Mouse (Mus musculus) stomach, postnatal 0 days (tissue): Measurements from ENCODE around the gene Agpat4. TPM values are rescaled to one million over a fixed set of nuclear protein-coding genes. Genes with fewer than 3 reads are reported as not detected.
A peak's percentile ranks its signal among the peaks of the same experiment; 100 is the strongest.

Experiments
- ATAC-seq: fragments of 200-750 bp; cut with Nextera tagmentation; 2 replicates; pipeline ENCODE4 v1.8.0; 2017; ENCODE audit not compliant: low FRiP score, low TSS enrichment
- DNase-seq: peaks from one replicate; pipeline ENCODE4 v3.0.0-alpha.2; 2016; ENCODE audit warnings: low spot score
- H3K27ac ChIP-seq: fragments of 300-500 bp; sonication (generic); replicated peaks from 2 replicates; pipeline ENCODE4 v1.5.1; 2014; ENCODE audit warnings: mild to moderate bottlenecking, control low read depth
- H3K27me3 ChIP-seq: fragments of 300-500 bp; sonication (generic); 2 replicates; pipeline ENCODE4 v1.6.1; 2014; ENCODE audit warnings: low read length; ENCODE audit not compliant: control insufficient read depth, insufficient read depth
- H3K36me3 ChIP-seq: fragments of 300-500 bp; sonication (generic); 2 replicates; pipeline ENCODE4 v1.6.1; 2014; ENCODE audit warnings: low read length, mixed read lengths; ENCODE audit not compliant: control insufficient read depth, insufficient read depth
- H3K4me1 ChIP-seq: fragments of 300-500 bp; sonication (generic); replicated peaks from 2 replicates; pipeline ENCODE4 v1.6.1; 2014; ENCODE audit warnings: antibody characterized with exemption; ENCODE audit not compliant: control insufficient read depth, insufficient read depth
- H3K4me2 ChIP-seq: fragments of 300-500 bp; sonication (generic); replicated peaks from 2 replicates; pipeline ENCODE4 v1.6.1; 2014; ENCODE audit warnings: low read depth, mild to moderate bottlenecking, control low read depth, moderate library complexity
- H3K4me3 ChIP-seq: fragments of 300-500 bp; sonication (generic); 2 replicates; pipeline ENCODE4 v1.5.1; 2014; ENCODE audit warnings: low read depth, low read length, control low read depth
- H3K9ac ChIP-seq: fragments of 300-500 bp; sonication (generic); 2 replicates; pipeline ENCODE4 v1.6.1; 2014; ENCODE audit warnings: mild to moderate bottlenecking, low read length, control low read depth, mixed read lengths
- H3K9me3 ChIP-seq: fragments of 300-500 bp; sonication (generic); 2 replicates; pipeline ENCODE4 v1.6.1; 2016; ENCODE audit warnings: low read length; ENCODE audit not compliant: control insufficient read depth
- CTCF ChIP-seq: IDR thresholded peaks from 2 replicates; pipeline ENCODE4 v1.5.1; 2016; ENCODE audit warnings: antibody characterized with exemption, low read depth, mild to moderate bottlenecking, moderate library complexity
- EP300 ChIP-seq: optimal IDR thresholded peaks from 2 replicates; pipeline ENCODE3; 2016; ENCODE audit warnings: antibody characterized with exemption
- WGBS: fragments of 180-500 bp; shearing (Covaris S2); extraction: QIAGEN DNeasy Blood & Tissue Kit; methylation state at CpG from one replicate; pipeline ENCODE4 v1.1.7; 2014; 5-methylcytosine and 5-hydroxymethylcytosine counted together
- polyA plus RNA-seq: library from polyadenylated mRNA; unstranded; fragments of >200 nt; fragmentation: Nextera tagmentation; extraction: Ambion mirVana; gene quantifications from 2 replicates; pipeline ENCODE4 v1.2.1, GENCODE M21; 2015

Gene Agpat4
- polyA plus RNA-seq, 1 experiment from 2014 or later = 18.7 TPM

GRCm38 (mm10) chr17:12104245-12104644, 14.3 kb upstream of the Agpat4 start:
- no peaks in the 10 kb centered on the region for H3K36me3 ChIP-seq
- no peak overlapping the region for H3K9ac ChIP-seq
- H3K27ac ChIP-seq = no peak overlapping the region
- WGBS = 65% methylated on average over 7 of the region's 7 CpGs
- no peaks in the 10 kb centered on the region for H3K27me3 ChIP-seq
- no peaks in the 10 kb centered on the region for H3K4me1 ChIP-seq
- H3K4me3 ChIP-seq = no peak overlapping the region
- no peak overlapping the region for H3K4me2 ChIP-seq
- no peaks in the 10 kb centered on the region for H3K9me3 ChIP-seq
- ATAC-seq = no peak
- TF ChIP-seq EP300 = no peak
- TF ChIP-seq CTCF = no peak
- DNase-seq = no peak

- H3K4me2 ChIP-seq = no peak overlapping the region
- no peaks in the 10 kb centered on the region for H3K4me1 ChIP-seq
- DNase-seq (no peak), ATAC-seq (no peak)
- no peak overlapping the region for H3K27ac ChIP-seq
- TF ChIP-seq EP300 (no peak), CTCF (no peak)
- H3K36me3 ChIP-seq = no peaks in the 10 kb centered on the region
- no peaks in the 10 kb centered on the region for H3K27me3 ChIP-seq
- H3K9ac ChIP-seq = no peak overlapping the region
- 83% methylated on average over 6 of the region's 6 CpGs for WGBS
- H3K4me3 ChIP-seq = no peak overlapping the region
- H3K9me3 ChIP-seq = no peaks in the 10 kb centered on the region
Observed at GRCm38 (mm10) chr17:12104690-12105089, 13.8 kb upstream of the Agpat4 start.

DNA sequence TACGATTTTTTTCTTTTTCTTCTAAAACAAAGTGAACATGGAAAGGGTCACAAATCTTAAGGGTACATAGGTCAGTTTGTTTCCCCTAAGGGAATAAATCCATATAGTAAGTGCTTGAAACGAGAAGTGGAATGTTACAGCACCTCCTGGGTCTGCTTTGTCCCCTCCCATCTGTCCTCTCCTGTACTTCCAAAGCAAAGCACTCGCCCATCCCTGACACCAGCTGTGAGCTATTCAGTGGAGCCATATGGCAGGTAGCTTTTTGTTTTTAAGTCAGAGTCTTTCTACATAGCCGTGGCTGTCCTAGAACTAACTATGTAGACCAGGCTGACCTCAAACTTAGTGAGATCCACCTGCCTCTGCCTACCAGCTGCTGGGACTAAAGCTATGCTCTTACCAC, 12.2 kb upstream of the Agpat4 start:
- no peak overlapping the region for H3K27ac ChIP-seq
- H3K4me2 ChIP-seq = no peak overlapping the region
- no peak overlapping the region for H3K9ac ChIP-seq
- DNase-seq = no peak
- ATAC-seq = no peak
- no peaks in the 10 kb centered on the region for H3K27me3 ChIP-seq
- TF ChIP-seq CTCF (no peak), EP300 (no peak)
- no peak overlapping the region for H3K4me3 ChIP-seq
- 54% methylated on average over 4 of the region's 4 CpGs for WGBS
- H3K9me3 ChIP-seq = no peaks in the 10 kb centered on the region
- H3K36me3 ChIP-seq = no peaks in the 10 kb centered on the region
- H3K4me1 ChIP-seq = no peaks in the 10 kb centered on the region

DNA sequence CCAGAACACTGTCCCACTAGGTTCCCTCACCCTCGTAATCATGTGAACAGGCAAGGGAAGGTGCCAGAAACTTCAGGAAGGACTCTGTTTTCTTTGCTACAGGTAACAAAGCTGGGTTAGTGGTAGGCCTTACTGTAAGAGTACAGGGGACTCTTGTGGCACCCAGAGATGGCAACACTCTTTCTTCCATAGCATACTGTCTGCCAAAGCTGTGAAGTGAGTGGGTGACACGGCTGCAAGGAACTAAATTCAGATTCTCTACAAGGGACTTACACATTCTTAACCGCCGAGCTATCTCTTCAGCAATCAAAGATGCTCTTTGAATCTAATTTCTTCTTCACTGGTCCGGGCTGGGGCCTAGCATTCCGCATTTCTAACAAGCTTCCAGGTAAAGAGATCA, 4.9 kb upstream of the Agpat4 start:
- Histone ChIP-seq H3K9ac (no peak overlapping the region), H3K27me3 (no peaks in the 10 kb centered on the region), H3K9me3 (no peaks in the 10 kb centered on the region), H3K27ac (no peak overlapping the region), H3K4me2 (no peak overlapping the region), H3K4me1 (no peaks in the 10 kb centered on the region), H3K36me3 (no peaks in the 10 kb centered on the region), H3K4me3 (no peak overlapping the region)
- no peak for DNase-seq
- TF ChIP-seq EP300 (no peak), CTCF (no peak)
- no peak for ATAC-seq
- 92% methylated on average over 6 of the region's 6 CpGs for WGBS

GRCm38 (mm10) chr17:12115086-12115485, 3.4 kb upstream of the Agpat4 start:
- H3K9ac ChIP-seq = no peak overlapping the region
- no peak overlapping the region for H3K27ac ChIP-seq
- 80% methylated on average over 2 of the region's 2 CpGs for WGBS
- ATAC-seq = no peak
- no peaks in the 10 kb centered on the region for H3K27me3 ChIP-seq
- TF ChIP-seq CTCF (no peak), EP300 (no peak)
- H3K4me3 ChIP-seq = no peak overlapping the region
- H3K4me1 ChIP-seq = no peaks in the 10 kb centered on the region
- H3K9me3 ChIP-seq = no peaks in the 10 kb centered on the region
- no peaks in the 10 kb centered on the region for H3K36me3 ChIP-seq
- no peak overlapping the region for H3K4me2 ChIP-seq
- DNase-seq = no peak

- 5% methylated on average over 9 of the region's 9 CpGs for WGBS
- H3K27ac ChIP-seq = no peak overlapping the region
- no peak for DNase-seq
- H3K4me2 ChIP-seq = peak overlapping the region; percentile 79
- H3K9ac ChIP-seq = peak overlapping the region; percentile 47; the same call in 1 of the 2 replicates
- H3K36me3 ChIP-seq = no peaks in the 10 kb centered on the region
- H3K27me3 ChIP-seq = no peaks in the 10 kb centered on the region
- H3K4me3 ChIP-seq = peak overlapping the region; percentile 53
- H3K4me1 ChIP-seq = no peaks in the 10 kb centered on the region
- no peaks in the 10 kb centered on the region for H3K9me3 ChIP-seq
- TF ChIP-seq EP300 (no peak), CTCF (no peak)
- ATAC-seq = no peak
Observed at GRCm38 (mm10) chr17:12118131-12118530, 373 bp upstream of the Agpat4 start.
